Mouse (Mus musculus): ENCODE results near the gene Nccrp1.
A peak's percentile ranks its signal among the peaks of the same experiment; 100 is the strongest.
"Not testable (repeated sequence)": the region's sequence is repeated elsewhere in the genome, so short reads cannot be mapped to it uniquely, and the experiment has no call there.

The Nccrp1 gene

DNA sequence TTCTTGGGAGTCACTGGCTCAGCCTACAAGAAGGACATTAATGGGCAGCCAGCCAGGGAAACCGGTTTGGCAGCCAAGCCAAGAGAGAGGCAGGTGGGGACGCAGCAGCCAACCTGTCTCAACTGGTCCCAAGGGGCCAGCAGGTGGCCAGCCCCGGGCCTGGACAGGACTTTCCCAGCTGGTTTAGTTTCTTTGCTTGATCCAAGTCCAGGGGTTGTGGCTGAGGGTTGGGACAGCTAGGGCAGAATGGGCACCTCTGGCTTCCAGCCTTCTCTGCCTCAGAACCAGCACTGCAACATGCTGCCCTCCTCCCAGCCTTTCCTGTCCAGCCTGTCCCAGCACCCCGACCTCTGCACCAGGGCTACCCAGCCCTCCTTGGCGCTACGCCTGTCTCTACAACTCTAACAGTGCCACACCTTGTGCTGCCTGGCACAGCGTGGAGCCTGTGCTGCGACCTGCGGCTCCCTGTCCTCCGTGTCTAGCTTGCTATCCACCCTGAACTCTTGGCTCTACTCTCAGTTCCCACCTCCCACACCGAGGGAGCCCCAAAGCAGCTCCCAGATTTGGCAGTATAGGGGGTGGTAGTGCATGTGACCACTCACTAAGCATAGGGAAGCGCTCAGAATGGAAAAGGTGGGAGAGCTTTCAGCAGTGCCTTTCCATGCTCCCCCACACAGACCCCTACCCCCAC lies 23.4 kb upstream of the Nccrp1 start:
- DNase-seq (ENCODE audit: low read depth, low spot score): no peak

DNA sequence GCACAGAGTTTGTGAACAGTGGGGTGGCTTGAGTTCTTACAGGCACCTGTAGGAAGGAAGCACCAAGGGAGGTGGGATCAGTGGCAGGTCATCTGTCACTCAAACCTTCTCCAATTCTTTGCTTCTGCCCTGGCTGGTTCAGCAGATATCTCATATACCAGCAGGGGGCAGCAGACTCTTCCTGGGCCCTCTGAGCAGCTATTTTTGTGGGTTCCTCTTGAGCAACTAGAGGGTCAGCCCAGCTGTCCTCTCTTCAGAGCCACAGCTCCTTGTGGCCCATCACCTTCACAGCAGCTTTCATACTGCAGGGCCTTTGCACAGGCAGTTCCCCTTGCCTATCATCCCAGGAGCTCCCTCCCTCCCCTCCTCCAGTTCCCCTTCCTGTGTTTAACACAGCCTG lies 21.2 kb upstream of the Nccrp1 start:
- peak; percentile 76 for DNase-seq (ENCODE audit: low read depth, low spot score)

DNA sequence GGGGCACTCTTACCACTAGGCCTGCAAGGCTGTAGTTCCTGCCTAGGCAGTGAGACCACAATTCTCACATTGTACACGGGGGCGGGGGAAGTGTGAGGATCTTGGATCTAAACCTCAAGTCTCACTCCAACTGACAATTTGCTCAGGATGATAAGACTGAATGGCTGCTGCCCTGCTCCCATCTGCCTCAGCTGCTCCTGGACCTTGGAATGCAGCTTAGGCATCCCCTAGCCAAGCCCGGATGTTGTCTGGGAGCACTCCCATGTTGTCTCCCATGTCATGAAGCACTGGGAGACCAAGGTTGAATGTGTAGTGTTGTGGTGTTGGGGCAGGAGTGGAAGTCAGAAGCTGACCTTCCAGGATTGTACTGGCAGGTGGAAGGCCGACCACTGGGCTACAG lies 20.5 kb upstream of the Nccrp1 start:
- no peak for DNase-seq (ENCODE audit: low read depth, low spot score)

DNA sequence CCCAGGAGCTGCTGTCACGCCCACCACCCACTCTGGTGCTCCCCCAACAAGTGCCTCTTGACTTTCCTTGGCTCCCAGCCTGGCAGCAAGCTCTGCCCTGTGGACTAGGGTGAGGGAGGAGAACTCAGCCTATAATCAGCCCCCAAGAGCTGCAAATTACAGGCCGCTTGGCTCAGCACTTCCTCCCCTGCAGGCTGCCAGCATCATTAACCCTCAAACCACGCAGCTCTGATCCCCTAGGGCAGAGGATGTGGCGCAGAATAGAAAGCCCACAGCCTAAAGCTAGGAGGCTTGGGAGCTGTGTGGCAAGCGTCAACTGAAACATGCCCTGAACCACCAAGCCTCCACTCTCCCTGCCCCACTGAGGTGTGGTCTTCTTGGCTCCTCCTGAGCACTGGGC lies 18.4 kb upstream of the Nccrp1 start:
- no peak for DNase-seq (ENCODE audit: low read depth, low spot score)

DNA sequence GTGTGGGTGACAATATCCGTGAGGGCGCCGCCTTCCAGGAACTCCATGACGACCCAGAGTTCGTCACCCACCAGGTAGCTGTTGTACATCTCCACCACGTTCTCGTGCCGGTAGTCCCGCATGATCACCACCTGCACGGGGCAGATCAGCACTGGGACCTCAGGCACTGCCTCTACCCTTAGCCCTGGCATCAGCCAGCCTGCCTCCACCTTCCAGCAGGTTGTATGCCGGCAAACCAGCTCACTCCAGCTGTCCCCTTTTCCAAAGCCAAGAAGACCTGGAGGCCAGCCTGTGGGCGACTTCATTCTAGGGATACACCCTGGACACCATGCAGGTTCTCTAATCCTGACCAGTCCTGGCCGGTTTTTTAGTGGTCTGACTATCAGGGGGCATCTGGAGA lies 15.9 kb upstream of the Nccrp1 start:
- DNase-seq (ENCODE audit: low read depth, low spot score): no peak

DNA sequence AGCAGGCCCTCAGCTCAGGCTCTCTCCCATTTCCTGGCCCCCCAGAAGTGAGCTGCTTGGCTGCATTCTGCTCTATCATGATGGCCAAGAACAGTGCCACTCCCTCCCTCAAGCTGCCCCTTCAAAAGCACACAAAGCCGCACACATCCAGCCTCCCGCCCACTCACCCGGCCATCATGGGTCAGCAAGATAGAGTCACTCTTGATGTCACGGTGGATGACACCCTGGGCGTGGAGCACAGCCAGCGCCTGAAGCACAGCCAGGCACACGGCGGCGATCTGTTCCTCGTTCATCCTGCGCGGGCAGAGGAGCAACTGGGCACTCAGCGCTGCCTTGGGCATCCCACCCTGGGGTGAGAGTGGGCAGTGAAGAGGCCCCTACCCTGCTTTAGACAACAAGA lies 15.3 kb upstream of the Nccrp1 start:
- no peak for DNase-seq (ENCODE audit: low read depth, low spot score)

DNA sequence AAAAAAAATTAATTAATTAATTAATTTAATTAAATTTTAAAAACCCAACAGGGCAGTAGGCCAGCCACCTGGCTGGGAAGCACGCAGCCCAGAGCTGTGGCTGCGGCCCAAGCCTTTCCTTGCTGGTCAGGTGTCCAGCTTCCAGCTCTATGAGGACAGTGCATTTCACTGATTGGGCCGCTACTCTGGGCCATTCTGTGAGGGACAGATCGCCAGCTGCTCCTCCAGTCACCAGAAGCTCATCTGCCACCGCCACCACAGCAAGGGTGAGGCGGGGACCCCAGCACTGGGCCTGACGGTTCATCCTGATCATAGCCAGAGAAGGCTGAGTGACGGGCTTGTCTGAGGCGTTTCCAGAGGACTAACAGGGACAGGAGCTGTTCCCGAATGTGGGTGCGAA lies 14.9 kb upstream of the Nccrp1 start:
- no peak for DNase-seq (ENCODE audit: low read depth, low spot score)

DNA sequence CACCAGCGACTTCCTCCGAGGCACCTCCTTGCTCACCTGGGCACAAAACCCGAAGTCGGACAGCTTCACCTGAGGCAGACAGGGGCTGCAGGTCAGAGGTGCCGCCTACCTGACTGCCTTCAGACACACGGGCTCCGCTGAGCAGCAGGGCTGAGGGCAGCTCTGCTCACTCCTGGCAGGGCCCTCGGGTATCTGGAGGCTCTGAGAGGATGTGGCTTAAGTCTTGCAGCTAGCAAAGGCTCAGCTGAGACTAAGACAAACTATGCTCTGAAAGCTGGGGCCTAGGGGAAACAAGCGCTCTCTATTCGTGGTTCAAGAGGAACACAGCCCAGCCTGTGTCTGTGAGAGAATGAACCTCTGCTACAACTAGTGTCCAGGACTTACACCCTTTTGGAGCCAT lies 13.8 kb upstream of the Nccrp1 start:
- no peak for DNase-seq (ENCODE audit: low read depth, low spot score)

DNA sequence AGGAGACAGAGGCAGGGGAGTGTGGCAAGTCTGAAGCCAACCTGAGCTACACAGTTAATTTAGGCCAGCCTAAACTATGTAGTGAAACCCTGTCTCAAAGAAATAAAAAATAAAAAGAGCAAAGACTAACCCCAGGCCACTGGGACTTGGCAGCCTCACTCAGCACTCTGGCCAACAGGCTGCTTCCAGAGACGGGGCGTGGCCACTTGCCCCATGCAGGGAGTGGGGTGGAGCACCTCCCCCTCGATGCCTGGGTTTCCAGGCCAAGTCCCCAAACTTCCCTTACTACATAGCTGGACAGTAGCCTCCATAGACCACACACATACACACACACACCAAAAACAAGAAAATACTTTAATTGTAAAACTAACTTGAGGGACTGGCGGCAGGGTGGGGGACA lies 11.4 kb upstream of the Nccrp1 start:
- DNase-seq (ENCODE audit: low read depth, low spot score): peak; percentile 65

DNA sequence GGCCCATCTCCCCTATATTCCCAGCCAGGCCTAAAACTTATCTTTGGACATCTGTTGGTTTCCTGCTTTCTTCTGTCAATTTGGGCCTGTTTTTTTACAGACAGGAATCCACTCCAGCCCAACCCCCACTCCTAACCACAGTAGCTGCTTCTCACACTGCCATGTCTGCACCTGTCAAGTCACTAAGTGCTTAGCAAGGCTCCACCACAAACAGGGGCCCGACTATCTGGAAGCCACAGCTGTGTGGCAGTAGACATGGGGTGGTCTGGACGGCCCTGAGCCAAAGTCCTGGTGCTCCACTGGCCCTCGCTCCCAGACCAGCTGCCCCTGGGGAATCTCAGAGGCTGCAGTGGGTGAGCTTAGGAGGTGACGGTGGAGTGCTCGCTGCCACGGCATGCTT lies 10.7 kb upstream of the Nccrp1 start:
- no peak for DNase-seq (ENCODE audit: low read depth, low spot score)

DNA sequence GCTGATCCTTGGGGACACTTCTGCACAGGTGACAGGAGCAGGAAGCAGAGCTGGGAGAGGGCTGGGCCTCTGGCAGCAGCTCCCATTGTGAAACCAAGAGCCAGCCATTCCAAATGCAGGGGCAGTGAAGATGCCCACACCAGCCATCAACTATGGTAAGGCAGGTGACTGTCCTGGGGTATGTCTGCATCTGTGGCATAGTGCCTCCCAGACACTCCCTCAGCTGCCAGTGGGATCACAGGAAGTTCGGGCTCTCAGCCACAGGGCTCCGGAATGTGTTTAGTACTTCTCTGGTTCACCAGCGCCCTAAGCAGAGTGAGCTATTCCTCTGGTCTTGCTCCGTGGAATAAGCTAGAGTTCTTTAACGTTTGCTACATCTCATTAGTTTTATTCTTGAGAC lies 10.0 kb upstream of the Nccrp1 start:
- no peak for DNase-seq (ENCODE audit: low read depth, low spot score)

DNA sequence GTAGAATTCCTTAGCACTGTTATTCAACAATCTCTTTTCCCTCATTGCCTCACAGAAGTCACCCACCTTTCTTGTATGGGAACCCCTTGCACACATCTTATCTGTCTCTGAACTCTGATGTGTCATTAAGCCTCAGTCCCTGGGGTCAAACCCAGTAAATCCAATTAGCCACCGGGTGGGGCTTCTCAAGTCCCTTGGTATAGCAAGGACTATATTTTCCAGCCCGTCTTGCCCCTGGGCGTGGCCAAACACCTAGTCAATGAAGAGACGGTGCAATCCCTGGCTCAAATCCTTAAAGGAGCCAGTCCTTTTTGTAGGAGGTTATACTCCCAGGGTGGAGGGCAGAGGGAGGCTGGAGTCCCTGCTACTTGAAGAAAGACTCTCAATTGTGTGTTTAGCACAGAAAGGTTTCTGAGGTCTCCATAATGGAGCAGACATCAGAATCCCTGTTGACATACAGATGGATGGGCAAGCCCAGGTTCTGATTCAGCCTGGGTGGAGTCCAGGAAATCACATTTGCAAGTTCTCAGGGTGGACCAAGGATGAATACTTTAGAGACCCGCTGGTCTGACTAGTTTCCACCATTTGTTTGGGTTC lies 9.0 kb upstream of the Nccrp1 start:
- no peak for DNase-seq (ENCODE audit: low read depth, low spot score)

DNA sequence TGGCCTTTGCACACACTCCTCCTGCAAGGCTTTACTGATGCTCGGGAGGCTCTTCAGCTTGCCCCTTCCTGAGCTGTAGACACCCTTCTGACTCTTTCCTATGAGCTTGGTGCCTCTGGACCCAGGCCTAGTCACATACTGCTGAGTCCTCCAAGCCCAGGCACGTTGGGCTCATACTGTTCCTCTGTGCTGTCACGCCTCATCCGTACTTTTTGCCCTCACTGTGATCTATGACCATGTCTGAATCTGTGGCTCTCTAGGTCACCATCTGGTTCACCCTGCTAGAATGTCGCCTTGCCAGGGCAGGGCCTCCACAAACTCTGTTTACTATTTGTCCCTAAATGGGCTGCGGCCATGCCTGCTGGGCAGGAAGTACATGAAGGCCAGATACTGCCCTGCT lies 6.0 kb upstream of the Nccrp1 start:
- DNase-seq (ENCODE audit: low read depth, low spot score): no peak

DNA sequence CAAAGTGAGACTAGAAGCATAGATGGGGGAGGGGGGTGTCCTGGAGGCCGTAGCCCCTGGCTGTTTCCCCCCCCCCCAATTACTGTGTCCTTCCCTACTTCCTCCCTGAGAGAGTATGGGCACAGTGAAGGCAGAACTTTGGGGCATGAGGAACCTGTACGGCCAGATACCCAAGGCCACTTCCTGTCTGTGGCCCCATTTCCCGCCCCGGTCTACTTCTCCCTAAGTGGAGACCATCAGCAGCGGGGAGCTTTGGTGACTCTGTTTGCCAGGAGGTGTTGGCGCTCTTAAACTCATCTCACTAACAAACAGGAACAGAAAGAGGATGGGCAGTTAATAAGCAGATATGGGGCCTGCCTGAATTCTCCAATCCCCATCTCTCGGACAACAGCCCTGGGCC lies 574 bp upstream of the Nccrp1 start:
- no peak for DNase-seq (ENCODE audit: low read depth, low spot score)

DNA sequence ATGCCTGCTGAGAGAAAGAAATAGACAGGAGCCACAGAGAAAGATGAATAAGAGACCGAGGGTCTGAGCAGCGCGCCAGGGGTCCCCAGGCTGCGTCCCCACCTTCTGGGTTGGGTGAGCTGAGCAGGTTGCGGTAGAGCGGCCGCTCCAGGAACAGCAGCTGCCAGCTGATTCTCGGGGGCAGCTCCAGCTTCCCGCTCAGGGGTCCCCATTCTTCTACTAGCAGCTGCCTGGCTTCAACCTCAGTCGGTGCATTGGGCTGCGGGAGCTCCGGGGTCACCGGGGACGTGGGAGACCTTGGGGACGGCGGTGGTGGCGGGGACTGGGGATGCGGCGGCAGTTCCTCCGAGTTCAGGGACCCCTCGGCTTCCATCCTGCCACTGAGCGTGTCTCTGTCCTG lies 405 bp downstream of the Nccrp1 start:
- DNase-seq (ENCODE audit: low read depth, low spot score): no peak

DNA sequence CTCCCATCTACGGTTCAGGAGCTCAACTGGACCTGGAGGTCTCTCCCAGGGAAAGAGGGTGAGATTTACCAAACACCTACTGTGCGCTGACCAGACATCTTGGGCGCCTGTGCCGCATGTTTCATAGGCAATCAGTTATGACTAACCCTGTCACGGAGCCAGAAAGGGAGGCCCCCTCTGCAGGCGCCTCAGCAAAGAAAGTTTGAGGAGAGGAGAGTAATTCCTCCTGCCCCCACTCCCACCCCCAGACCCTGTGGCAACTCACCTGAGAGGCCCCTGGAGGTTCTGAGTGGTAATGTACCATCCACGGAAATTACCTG lies 1.2 kb downstream of the Nccrp1 start:
- peak; percentile 22 for DNase-seq (ENCODE audit: low read depth, low spot score)

DNA sequence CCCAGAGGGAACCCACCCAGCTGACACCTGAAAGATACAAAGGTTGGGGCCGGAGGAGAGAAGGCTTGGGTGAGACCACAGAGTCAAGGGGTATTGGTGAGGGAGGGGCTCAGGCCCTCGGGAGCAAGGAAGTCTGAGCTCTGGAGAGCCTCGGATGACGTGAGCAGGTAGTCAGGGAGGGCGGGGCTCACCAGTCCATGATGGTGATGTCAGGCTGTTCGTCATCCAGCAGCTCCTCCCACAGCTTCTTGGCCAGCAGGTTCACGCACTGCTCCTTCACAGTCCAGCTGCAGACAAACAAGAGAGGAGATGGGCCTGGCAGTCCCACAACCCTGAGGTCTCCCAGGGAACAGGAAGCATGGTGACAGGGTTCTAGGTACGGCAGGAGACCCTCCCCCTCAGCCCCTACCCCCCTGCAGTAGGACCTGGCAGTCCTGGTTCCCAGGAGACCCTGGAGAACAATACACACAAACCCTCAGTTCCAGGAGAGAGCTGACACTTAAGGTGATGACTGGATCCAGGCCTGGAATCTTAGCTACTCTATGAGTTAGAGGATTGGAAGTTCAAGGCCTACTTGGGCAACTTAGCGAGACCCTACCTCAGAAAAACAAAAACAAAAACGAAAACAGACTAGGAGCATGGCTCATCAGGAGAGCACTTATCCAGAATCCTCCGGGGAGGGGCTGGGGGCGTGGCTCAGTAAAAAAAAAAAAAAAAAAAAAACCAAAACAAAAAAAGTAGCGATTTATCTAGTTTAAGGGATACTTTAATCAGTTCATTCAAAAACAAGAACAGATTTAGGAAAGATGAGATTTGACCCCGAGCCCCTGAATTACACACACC lies 1.8 kb downstream of the Nccrp1 start:
- peak; percentile 23 for DNase-seq (ENCODE audit: low read depth, low spot score)

DNA sequence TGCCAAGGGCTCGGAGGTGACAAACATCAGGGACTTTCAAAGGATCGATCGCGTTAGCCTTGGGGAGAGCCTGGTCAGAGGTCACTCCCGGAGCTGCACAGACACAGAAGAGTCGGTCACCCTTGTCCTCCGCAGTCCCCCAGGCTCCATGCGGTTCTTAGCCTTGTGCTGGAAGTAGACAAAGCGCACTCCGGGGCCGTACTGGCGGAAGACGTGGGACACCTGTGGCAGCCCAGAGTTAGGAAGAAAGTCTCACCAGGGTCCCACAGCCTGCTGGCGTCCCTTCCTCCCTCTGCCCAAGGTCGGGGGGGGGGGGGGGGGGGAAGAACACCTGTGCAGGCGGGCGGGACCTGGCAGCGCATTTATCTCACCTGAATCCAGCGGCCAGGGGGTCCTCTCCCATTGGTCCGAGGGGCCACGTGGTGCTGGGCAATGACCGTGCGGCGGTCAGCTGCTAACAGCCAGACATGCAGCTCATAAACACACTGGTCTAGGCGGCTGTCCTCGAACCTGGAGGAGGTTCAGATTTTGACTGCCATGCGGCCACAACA lies 2.9 kb downstream of the Nccrp1 start:
- no peak for DNase-seq (ENCODE audit: low read depth, low spot score)

DNA sequence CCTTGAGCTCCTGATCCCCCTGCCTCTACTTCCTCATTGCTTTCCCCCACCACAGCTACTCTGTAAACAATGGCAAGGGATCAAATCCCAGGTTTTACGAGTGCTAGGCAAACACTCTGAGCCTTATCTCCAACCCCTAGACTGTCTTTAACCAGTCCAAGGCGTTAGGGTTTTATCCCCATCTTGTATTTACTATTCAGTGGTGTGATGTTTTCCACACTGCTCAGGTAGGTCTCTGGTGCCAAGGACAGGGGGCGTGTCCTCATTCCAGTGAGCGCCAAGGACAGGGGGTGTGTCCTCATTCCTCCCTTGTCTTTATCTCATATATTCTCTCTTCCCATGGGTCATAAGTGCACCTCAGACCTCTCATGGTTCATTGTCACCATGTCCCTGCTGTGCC lies 6.5 kb downstream of the Nccrp1 start, which contains the start of gene Sycn:
Gene Sycn (plus strand): TSS at position 360 of the 400 bp plus-strand sequence.
- DNase-seq (ENCODE audit: low read depth, low spot score): no peak

DNA sequence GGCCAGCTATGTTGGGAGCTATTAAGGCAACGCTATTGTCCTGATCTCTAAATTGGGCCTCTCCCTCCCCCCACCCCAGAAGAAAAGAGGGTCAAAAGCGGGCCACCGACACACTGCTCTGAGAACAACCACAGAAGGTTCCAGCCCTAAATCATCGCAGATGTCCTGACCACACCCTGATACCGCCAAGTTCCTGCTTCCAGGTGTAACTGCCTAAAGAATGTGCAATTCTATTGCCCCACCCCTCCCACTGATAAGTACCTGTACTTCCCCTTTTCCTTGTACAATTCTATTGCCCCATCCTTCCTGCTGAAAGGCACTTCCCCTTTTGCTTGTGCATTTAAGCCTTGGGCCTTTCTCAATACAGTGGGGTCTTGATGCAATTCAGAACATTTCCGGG lies 8.2 kb downstream of the Nccrp1 start:
- not testable (repeated sequence) for DNase-seq (ENCODE audit: low read depth, low spot score)

DNA sequence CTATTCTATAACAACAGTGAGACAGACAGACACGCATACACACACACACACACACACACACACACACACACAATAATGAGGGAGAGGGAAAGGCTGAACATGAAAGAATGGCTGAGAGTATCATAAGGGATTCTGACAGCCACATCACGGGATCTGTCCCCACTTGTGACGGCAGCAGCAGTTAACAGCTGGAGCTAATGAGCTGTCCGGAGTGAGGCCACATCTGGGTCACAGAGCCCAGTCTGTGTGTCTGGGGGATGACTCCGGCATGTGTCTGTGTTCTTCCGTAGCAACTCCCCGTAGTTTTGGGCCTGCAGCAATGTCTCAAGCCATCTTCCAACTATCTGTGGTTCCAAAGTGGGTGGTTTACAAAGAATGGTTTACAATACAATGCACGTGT lies 15.0 kb downstream of the Nccrp1 start:
- no peak for DNase-seq (ENCODE audit: low read depth, low spot score)

DNA sequence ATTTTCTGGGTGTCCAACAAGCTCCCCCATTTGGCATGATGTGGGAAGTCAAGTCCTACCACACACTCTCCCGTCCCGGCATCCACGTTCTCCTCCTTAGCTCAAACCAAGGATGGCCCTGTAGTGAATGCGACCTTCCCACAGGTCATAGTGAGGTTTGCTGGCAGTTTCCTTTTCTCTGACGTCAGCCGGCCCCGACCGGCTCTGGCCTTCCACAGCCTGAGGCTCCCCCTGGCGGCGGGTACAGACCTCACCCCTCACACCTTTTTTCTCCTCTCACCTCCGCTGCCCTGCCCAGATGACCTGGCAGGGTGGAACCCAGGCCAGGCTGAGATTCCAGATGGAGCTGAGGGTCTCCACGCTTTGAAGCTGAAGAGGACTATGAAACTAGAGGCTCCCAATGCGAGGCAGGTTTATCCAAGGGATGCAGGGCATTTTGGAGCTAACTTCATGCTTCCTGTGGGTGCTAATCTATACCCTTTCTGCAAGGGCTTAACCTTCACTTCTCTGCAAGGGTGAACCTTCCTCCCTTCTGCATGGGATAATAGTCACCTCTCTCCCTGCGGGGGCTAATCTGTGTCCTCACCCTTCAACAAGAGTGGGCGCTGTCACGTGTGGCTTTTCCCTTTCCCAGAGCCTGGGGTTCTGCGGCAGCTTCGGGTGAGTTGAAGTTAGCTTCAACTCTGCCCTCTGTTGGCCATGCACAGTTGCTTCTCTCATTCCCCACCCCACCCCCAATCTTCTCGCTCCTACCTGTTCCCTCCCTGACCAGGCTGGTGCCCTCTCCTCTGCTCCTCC lies 18.9 kb downstream of the Nccrp1 start:
- peak; percentile 53 for DNase-seq (ENCODE audit: low read depth, low spot score)
